Mouse (Mus musculus): ENCODE measurements around the gene Gjd3.

- TF ChIP-seq E2F4 (IDR thresholded peaks at IDR 0.05; ENCODE audit: insufficient read depth) (no peak), MYOG (IDR thresholded peaks at IDR 0.05; ENCODE audit: control insufficient read depth in 1 of 3, insufficient read depth in 1 of 3, insufficient read length in 2 of 3, low read depth in 2 of 3) (peak in 1 of 3 experiments; percentile 64), MYOD1 (IDR thresholded peaks at IDR 0.05; ENCODE audit: control insufficient read depth in 1 of 3, insufficient read length in 2 of 3, low read depth in 2 of 3) (no peak), POLR2AphosphoS2 (IDR thresholded peaks at IDR 0.05; ENCODE audit: insufficient read length, low read depth) (peak; percentile 52), POLR2A (IDR thresholded peaks at IDR 0.05; ENCODE audit: insufficient read length, low read depth) (peak; percentile 51), SRF (IDR thresholded peaks at IDR 0.05; ENCODE audit: control insufficient read depth, insufficient read length, low read depth) (no peak), TCF3 (IDR thresholded peaks at IDR 0.05; ENCODE audit: insufficient read length, low read depth) (no peak), REST (IDR thresholded peaks at IDR 0.05; ENCODE audit: insufficient read depth, insufficient read length) (no peak), USF1 (IDR thresholded peaks at IDR 0.05; ENCODE audit: low read depth) (no peak)
These were observed 44.7 kb downstream of the Gjd3 start for GRCm38 (mm10) chr11:98937914-98938694.

Measured in myocyte (in vitro differentiated cells).